ENCODE assay signal across 8 mouse cellular contexts in genomic region chr4:88094768-88095420, GRCm38 (mm10). TPM values are rescaled to one million over a fixed set of nuclear protein-coding genes. Genes with fewer than 3 reads are reported as not detected.
A peak's percentile ranks its signal among the peaks of the same experiment; 100 is the strongest.
DNase-seq lines count a peak whose midpoint lies in the region; ATAC-seq and TF ChIP-seq lines count a peak whose summit lies in the region.

No protein-coding gene starts in this region.

- H3K27ac ChIP-seq in liver, adult 2 months (replicated peaks; ENCODE audit: insufficient read depth, low read depth, low read length): peak overlapping the region; percentile 66
- H3K27ac ChIP-seq in forebrain, embryonic 15.5 days (replicated peaks): peak overlapping the region; percentile 55
- H3K27ac ChIP-seq in liver, postnatal 0 days (ENCODE audit: low read depth): peak overlapping the region; percentile 82

- H3K4me3 ChIP-seq in liver, adult 2 months (ENCODE audit: insufficient read depth, low read depth, low read length): peak overlapping the region; percentile 79
- H3K4me3 ChIP-seq in forebrain, embryonic 15.5 days: peak overlapping the region; percentile 80
- peak overlapping the region; percentile 73 for H3K4me3 ChIP-seq in liver, postnatal 0 days (ENCODE audit: low read depth, low read length)

- ATAC-seq in activated CD4-positive, CD25-positive, alpha-beta regulatory T cell, adult 4 months: peak; percentile 16
- peak; percentile 60; the same call in 1 of the 2 replicates for ATAC-seq in forebrain, embryonic 15.5 days (replicated peaks)
- ATAC-seq in liver, postnatal 0 days: peak; percentile 71

- no peaks in the 10 kb centered on the region for H3K36me3 ChIP-seq in liver, adult 2 months (ENCODE audit: control insufficient read depth, insufficient read depth, low read length)
- no peaks in the 10 kb centered on the region for H3K36me3 ChIP-seq in forebrain, embryonic 15.5 days
- H3K36me3 ChIP-seq in liver, postnatal 0 days (replicated peaks; ENCODE audit: insufficient read depth, low read length): no peaks in the 10 kb centered on the region

- no peak for TF ChIP-seq CTCF in liver, adult 2 months (IDR thresholded peaks at IDR 0.05; ENCODE audit: low read depth, low read length)
- no peak for TF ChIP-seq CTCF in liver, postnatal 0 days (IDR thresholded peaks at IDR 0.05; ENCODE audit: low read depth)

- no peak for TF ChIP-seq EP300 in liver, postnatal 0 days (IDR thresholded peaks at IDR 0.05; ENCODE audit: low read depth)

- WGBS in liver, adult 2 months: 2% methylated on average over 30 of the region's 30 CpGs
- WGBS in forebrain, embryonic 15.5 days: under 1% methylated on average over 30 of the region's 30 CpGs
- 2% methylated on average over 30 of the region's 30 CpGs for WGBS in liver, postnatal 0 days (ENCODE audit: insufficient replicate concordance)

- H3K79me2 ChIP-seq in liver, adult 2 months (ENCODE audit: control insufficient read depth, insufficient read depth, low read length): no peaks in the 10 kb centered on the region; the same call in 1 of the 2 replicates

- H3K4me1 ChIP-seq in liver, adult 2 months (ENCODE audit: control insufficient read depth, insufficient read depth, low read length): no peaks in the 10 kb centered on the region
- H3K4me1 ChIP-seq in forebrain, embryonic 15.5 days: peaks cover 12% of the 10 kb centered on the region
- H3K4me1 ChIP-seq in liver, postnatal 0 days (ENCODE audit: insufficient read depth): peaks cover 10% of the 10 kb centered on the region

- peak overlapping the region; percentile 91 for H3K9ac ChIP-seq in liver, adult 2 months (ENCODE audit: low read depth, low read length)
- H3K9ac ChIP-seq in forebrain, embryonic 15.5 days (replicated peaks): peak overlapping the region; percentile 69
- H3K9ac ChIP-seq in liver, postnatal 0 days (replicated peaks): peak overlapping the region; percentile 87

- peak overlapping the region; percentile 99 for H3K4me2 ChIP-seq in forebrain, embryonic 15.5 days (replicated peaks)
- peak overlapping the region; percentile 100 for H3K4me2 ChIP-seq in liver, postnatal 0 days (ENCODE audit: low read depth, low read length)

- H3K9me3 ChIP-seq in forebrain, embryonic 15.5 days: no peaks in the 10 kb centered on the region
- H3K9me3 ChIP-seq in liver, postnatal 0 days (ENCODE audit: low read length): no peaks in the 10 kb centered on the region

- TF ChIP-seq POLR2A in liver, adult 2 months (IDR thresholded peaks at IDR 0.05; ENCODE audit: extremely low read depth, insufficient read depth, low read length): no peak

- no peaks in the 10 kb centered on the region for H3K27me3 ChIP-seq in liver, adult 2 months (ENCODE audit: control insufficient read depth, insufficient read depth, low read length)
- no peaks in the 10 kb centered on the region for H3K27me3 ChIP-seq in forebrain, embryonic 15.5 days
- H3K27me3 ChIP-seq in liver, postnatal 0 days (ENCODE audit: insufficient read depth, low read length): no peaks in the 10 kb centered on the region

- DNase-seq in liver, adult 2 months (ENCODE audit: extremely low read depth, low read depth, low spot score): peak; percentile 49
- no peak for DNase-seq in liver
- DNase-seq in liver, postnatal 0 days: no peak
- no peak for DNase-seq in spleen, postnatal 36 days (ENCODE audit: low spot score in 2 of 2)
- no peak for DNase-seq in cerebellum, postnatal 10 days
- DNase-seq in gastrocnemius, adult 18-20 months (ENCODE audit: low spot score): no peak

RNA-seq across cellular contexts. Expression of gene Focad, which starts 0.5 kb away (rescaled TPM):
- 11.1 and 13.6 TPM in 2 replicates for total RNA-seq in liver, adult 2 months (2014; rRNA removed)
- 4.5 and 6.4 TPM in 2 replicates for polyA plus RNA-seq in liver, adult 2 months (2012; rRNA removed)
- 10 to 100 TPM; 11.2 to 15.4 TPM for polyA plus RNA-seq in activated CD4-positive, CD25-positive, alpha-beta regulatory T cell, adult 4 months (2017; shearing (Covaris generic))
- polyA plus RNA-seq in forebrain, embryonic 15.5 days (2015; fragmentation: Nextera tagmentation; extraction: Ambion mirVana): 17.2 and 18.2 TPM in 2 replicates
- polyA plus RNA-seq in liver, postnatal 0 days (2015; fragmentation: Nextera tagmentation; extraction: Ambion mirVana): 3.4 and 3.5 TPM in 2 replicates
- 10 to 100 TPM; 10.9 to 11.4 TPM for total RNA-seq in gastrocnemius, adult 18-20 months (2021)

Comparison
In these comparisons a context has a peak if more than half of its experiments do, and no peak if none do; other contexts are left out.
1. ATAC-seq: peak in every context shown above with its lines; median percentile 71 in liver, postnatal 0 days; 60 in forebrain, embryonic 15.5 days; 16 in activated CD4-positive, CD25-positive, alpha-beta regulatory T cell, adult 4 months.